20 mouse cellular contexts compared by ENCODE assay signal in the genomic region with DNA sequence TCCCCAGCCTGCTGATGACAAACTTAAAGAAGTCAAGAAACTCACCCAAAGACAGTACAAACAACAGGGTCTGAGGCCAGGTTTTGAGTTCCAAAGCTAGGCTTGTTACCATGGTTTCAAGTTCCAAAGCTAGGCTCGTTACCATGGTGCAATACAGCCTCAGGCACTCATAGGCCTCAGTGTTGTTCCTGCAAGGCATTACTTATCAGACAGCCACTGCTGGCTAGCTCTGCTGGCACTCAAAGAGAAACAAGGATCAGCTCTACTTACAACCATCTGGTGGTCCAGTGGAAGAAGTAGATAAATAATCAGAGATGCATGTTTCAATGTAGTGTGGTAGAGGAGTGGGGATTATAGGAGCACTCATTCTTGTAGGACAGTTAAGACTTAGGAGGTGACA.
DNase-seq lines count a peak whose midpoint lies in the region; ATAC-seq and TF ChIP-seq lines count a peak whose summit lies in the region.
"Had no signal": no experiment of that assay in that cellular context is flagged by ENCODE, and none has a peak within 500 bp of the region (broad histone marks: within the 10 kb centered on the region; RNA-seq: fewer than 3 reads in every experiment).

No protein-coding gene starts in this region.

- DNase-seq in liver, embryonic 11.5 days (ENCODE audit: low spot score), result no peak
- no peak for DNase-seq in liver
- DNase-seq in R1 (ENCODE audit: low read depth, low spot score), result peak; percentile 15
- DNase-seq in embryo, embryonic 11 days, result peak; percentile 8
- DNase-seq in layer of hippocampus, adult 2 months (ENCODE audit: low spot score in 2 of 2), result no peak
- no peak for DNase-seq in adipocyte (ENCODE audit: low spot score)
- no peak for DNase-seq in spleen, adult 12 weeks (ENCODE audit: low spot score)
- DNase-seq: cerebellum, postnatal 25 days; gastrocnemius, adult 2 months; heart, postnatal 10 days; kidney, adult 9 months; lung, postnatal 10 days; retina, postnatal 1 day had no signal

- no peaks in the 10 kb centered on the region for H3K4me1 ChIP-seq in liver, embryonic 11.5 days (replicated peaks; ENCODE audit: control insufficient read depth, insufficient read depth, low read length)
- H3K4me1 ChIP-seq in liver, embryonic 15.5 days (replicated peaks), result peaks cover 11% of the 10 kb centered on the region; the same call in 1 of the 2 replicates
- H3K4me1 ChIP-seq: embryonic facial prominence, embryonic 15.5 days; limb, embryonic 13.5 days; neural tube, embryonic 15.5 days had no signal

- 59% methylated on average over 1 of the region's 1 CpGs for WGBS in liver, embryonic 11.5 days
- 27% methylated on average over 1 of the region's 1 CpGs for WGBS in liver, embryonic 15.5 days (ENCODE audit: insufficient replicate concordance)

- ATAC-seq in liver, embryonic 11.5 days (replicated peaks; ENCODE audit: low FRiP score), result peak; percentile 64; the same call in 1 of the 2 replicates
- peak; percentile 65 for ATAC-seq in liver, embryonic 15.5 days (ENCODE audit: insufficient read depth)
- ATAC-seq: activated CD4-positive, CD25-positive, alpha-beta regulatory T cell, adult 4 months; CD4-positive, CD25-positive, alpha-beta regulatory T cell, adult 4 months; forebrain, embryonic 16.5 days had no signal

- no peaks in the 10 kb centered on the region; the same call in 1 of the 2 replicates for H3K27me3 ChIP-seq in liver, embryonic 11.5 days (replicated peaks; ENCODE audit: control insufficient read depth, insufficient read depth, low read length)
- no peaks in the 10 kb centered on the region for H3K27me3 ChIP-seq in liver, embryonic 15.5 days

- no peak overlapping the region for H3K4me2 ChIP-seq in liver, embryonic 11.5 days
- H3K4me2 ChIP-seq in liver, embryonic 15.5 days, result no peak overlapping the region
- H3K4me2 ChIP-seq: embryonic facial prominence, embryonic 15.5 days; limb, embryonic 13.5 days; neural tube, embryonic 15.5 days had no signal

- no peak for TF ChIP-seq CTCF in layer of hippocampus, adult 2 months (conservative IDR thresholded peaks at IDR 0.05)

- H3K9me3 ChIP-seq in liver, embryonic 11.5 days (ENCODE audit: control insufficient read depth, low read length), result no peaks in the 10 kb centered on the region
- H3K9me3 ChIP-seq in liver, embryonic 15.5 days (replicated peaks), result no peaks in the 10 kb centered on the region
- H3K9me3 ChIP-seq: embryonic facial prominence, embryonic 15.5 days; limb, embryonic 13.5 days; neural tube, embryonic 15.5 days had no signal

- H3K36me3 ChIP-seq in liver, embryonic 11.5 days (ENCODE audit: control insufficient read depth, insufficient read depth, low read length), result no peaks in the 10 kb centered on the region
- H3K36me3 ChIP-seq in liver, embryonic 15.5 days (replicated peaks), result no peaks in the 10 kb centered on the region
- H3K36me3 ChIP-seq: embryonic facial prominence, embryonic 15.5 days; limb, embryonic 13.5 days; neural tube, embryonic 15.5 days had no signal

- H3K9ac ChIP-seq in liver, embryonic 11.5 days (ENCODE audit: low read depth, low read length), result no peak overlapping the region
- no peak overlapping the region for H3K9ac ChIP-seq in liver, embryonic 15.5 days
- H3K9ac ChIP-seq: embryonic facial prominence, embryonic 15.5 days; limb, embryonic 13.5 days; neural tube, embryonic 15.5 days had no signal

- H3K27ac ChIP-seq in liver, embryonic 11.5 days (ENCODE audit: low read depth, low read length), result no peak overlapping the region
- H3K27ac ChIP-seq in liver, embryonic 15.5 days (replicated peaks), result no peak overlapping the region
- no peak overlapping the region for H3K27ac ChIP-seq in layer of hippocampus, adult 2 months
- H3K27ac ChIP-seq: embryonic facial prominence, embryonic 15.5 days; gastrocnemius, adult 2 months; limb, embryonic 13.5 days; neural tube, embryonic 15.5 days had no signal

- no peak overlapping the region for H3K4me3 ChIP-seq in liver, embryonic 11.5 days (ENCODE audit: low read depth, low read length)
- H3K4me3 ChIP-seq in liver, embryonic 15.5 days (replicated peaks), result no peak overlapping the region
- no peak overlapping the region for H3K4me3 ChIP-seq in layer of hippocampus, adult 2 months
- H3K4me3 ChIP-seq: embryonic facial prominence, embryonic 15.5 days; gastrocnemius, adult 2 months; limb, embryonic 13.5 days; neural tube, embryonic 15.5 days had no signal

Comparison
In these comparisons a context has a peak if more than half of its experiments do, and no peak if none do; other contexts are left out.
1. DNase-seq: peak in R1 (single experiment) and embryo, embryonic 11 days (single experiment); none in liver, embryonic 11.5 days (single experiment), liver (single experiment), layer of hippocampus, adult 2 months (0 of 2), adipocyte (single experiment) and spleen, adult 12 weeks (single experiment).